Mouse (Mus musculus): ENCODE measurements around the gene Gm11009. TPM values are rescaled to one million over a fixed set of nuclear protein-coding genes. Genes with fewer than 3 reads are reported as not detected.
"Not testable (repeated sequence)": the region's sequence is repeated elsewhere in the genome, so short reads cannot be mapped to it uniquely, and the experiment has no call there.

Gene Gm11009
- polyA plus RNA-seq (2014; fragmentation: Nextera tagmentation; extraction: Ambion mirVana), result not detected in 2 replicates

DNA sequence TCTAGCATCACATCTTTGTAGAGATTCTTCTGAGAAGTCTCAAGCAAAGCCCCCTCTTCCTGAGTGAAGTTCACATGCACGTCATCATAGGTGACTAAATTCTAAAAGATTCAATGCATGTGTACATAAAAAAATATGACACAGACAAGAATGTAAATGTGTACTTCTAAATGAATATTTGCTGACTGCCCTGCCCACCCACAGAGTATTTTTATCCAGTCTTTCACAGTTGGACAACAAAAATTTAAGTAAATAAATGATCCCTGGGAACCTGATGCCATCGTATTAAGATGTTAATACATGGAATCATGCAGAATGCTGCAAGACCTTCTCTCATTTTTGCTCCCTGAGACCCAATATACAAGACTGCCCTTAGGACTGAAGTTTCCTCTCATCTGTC, at the start of gene Gm11009:
Gene Gm11009 (minus strand): TSS at position 101 of the 400 bp plus-strand sequence.
- not testable (repeated sequence) for H3K4me1 ChIP-seq (ENCODE audit: control insufficient read depth, insufficient read depth, low read length); H3K36me3 ChIP-seq (ENCODE audit: control insufficient read depth, insufficient read depth, low read length); H3K27ac ChIP-seq (ENCODE audit: low read depth, low read length); H3K4me3 ChIP-seq (ENCODE audit: low read depth, low read length); H3K27me3 ChIP-seq (replicated peaks; ENCODE audit: control insufficient read depth, insufficient read depth, low read length); ATAC-seq; H3K4me2 ChIP-seq (ENCODE audit: low read length); DNase-seq (ENCODE audit: low spot score); H3K9ac ChIP-seq (ENCODE audit: low read length); H3K9me3 ChIP-seq (replicated peaks; ENCODE audit: control insufficient read depth, low read length)
- WGBS, result no CpG with 5 or more reads among the region's 2 CpGs

Other genes starting within 250 kb of the Gm11009 start
- 0.47 and 0.70 TPM in 2 replicates for gene Gm2004, start 169.7 kb downstream of the Gm11009 start, polyA plus RNA-seq (2014; fragmentation: Nextera tagmentation; extraction: Ambion mirVana)
- 14.4 and 17.0 TPM in 2 replicates for gene 2210418O10Rik, start 92.9 kb downstream of the Gm11009 start, polyA plus RNA-seq (2014; fragmentation: Nextera tagmentation; extraction: Ambion mirVana)
- 9.0 and 13.8 TPM in 2 replicates for gene Gm14435, start 104.1 kb upstream of the Gm11009 start, polyA plus RNA-seq (2014; fragmentation: Nextera tagmentation; extraction: Ambion mirVana)
- 28.0 and 29.1 TPM in 2 replicates for gene Gm14434, start 167.3 kb upstream of the Gm11009 start, polyA plus RNA-seq (2014; fragmentation: Nextera tagmentation; extraction: Ambion mirVana)
- gene Zfp967, start 201.6 kb upstream of the Gm11009 start, polyA plus RNA-seq (2014; fragmentation: Nextera tagmentation; extraction: Ambion mirVana), result not detected in 2 replicates